Mouse (Mus musculus): ENCODE measurements at regions not wholly inside any gene's neighbourhood (a gene's known extent, or its start where the extent isn't known, plus 50 kb on each side); places are given as distances from the start of the nearest gene placed in this dataset.

GRCm38 (mm10) chr11:31821479-31822411 is 50.3 kb upstream of the Cpeb4 start:
- DNase-seq (ENCODE audit: low spot score in 2 of 2) = no peak

Data from thymus, postnatal 10 days (tissue).